Mouse (Mus musculus): ENCODE results near the gene Med18.
"Not testable (repeated sequence)": the region's sequence is repeated elsewhere in the genome, so short reads cannot be mapped to it uniquely, and the experiment has no call there.

The Med18 gene

GRCm38 (mm10) chr4:132482956-132483608 lies 19.4 kb upstream of the Med18 start:
- DNase-seq (ENCODE audit: extremely low read depth, low read depth) = no peak

DNA sequence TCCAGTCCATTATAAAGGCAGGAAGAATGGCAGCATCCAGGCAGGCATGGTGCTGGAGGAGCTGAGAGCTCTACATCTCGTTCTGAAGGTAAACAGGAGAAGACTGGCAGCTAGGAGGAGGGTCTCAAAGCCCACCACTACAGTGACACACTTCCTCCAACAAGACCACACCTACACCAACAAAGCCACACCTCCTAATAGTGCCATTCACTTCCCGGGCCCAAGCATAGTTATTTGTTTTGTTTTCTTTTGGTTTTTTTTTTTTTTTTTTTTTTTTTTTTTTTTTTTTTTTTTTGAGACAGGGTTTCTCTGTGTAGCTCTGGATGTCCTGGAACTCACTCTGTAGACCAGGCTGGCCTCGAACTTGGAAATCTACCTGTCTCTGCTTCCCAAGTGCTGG lies 18.4 kb upstream of the Med18 start:
- DNase-seq (ENCODE audit: extremely low read depth, low read depth) = not testable (repeated sequence)

DNA sequence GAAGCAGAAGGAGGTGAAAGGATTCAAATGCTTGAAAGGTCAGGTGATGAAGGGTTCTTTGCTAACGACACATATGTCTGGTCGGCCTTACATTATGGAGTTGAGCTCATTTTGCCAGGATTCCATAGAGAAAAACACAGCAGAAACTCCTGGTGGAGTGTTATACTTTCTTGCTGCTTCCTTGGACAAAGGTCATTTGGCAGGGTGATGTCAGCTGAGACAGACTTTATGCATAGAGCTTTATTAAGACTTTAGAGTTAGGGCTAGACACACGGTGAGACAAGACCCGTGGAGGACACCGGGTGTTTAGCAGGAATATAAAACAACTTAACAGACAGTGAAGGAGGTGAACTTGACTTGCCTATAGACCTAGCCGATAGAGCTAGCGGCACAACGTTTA lies 14.1 kb upstream of the Med18 start:
- no peak for DNase-seq (ENCODE audit: extremely low read depth, low read depth)

- no peak for DNase-seq (ENCODE audit: extremely low read depth, low read depth)
Observed at GRCm38 (mm10) chr4:132475895-132476878, 12.5 kb upstream of the Med18 start.

- no peak for DNase-seq (ENCODE audit: extremely low read depth, low read depth)
Observed at GRCm38 (mm10) chr4:132474631-132475030, 10.9 kb upstream of the Med18 start.

- peak; percentile 21 for DNase-seq (ENCODE audit: extremely low read depth, low read depth)
Observed at GRCm38 (mm10) chr4:132473411-132473810, 9.7 kb upstream of the Med18 start.

- DNase-seq (ENCODE audit: extremely low read depth, low read depth) = no peak
Observed at GRCm38 (mm10) chr4:132469873-132470272, 6.2 kb upstream of the Med18 start.

GRCm38 (mm10) chr4:132464255-132464613 lies 513 bp upstream of the Med18 start:
- DNase-seq (ENCODE audit: extremely low read depth, low read depth) = peak; percentile 19

DNA sequence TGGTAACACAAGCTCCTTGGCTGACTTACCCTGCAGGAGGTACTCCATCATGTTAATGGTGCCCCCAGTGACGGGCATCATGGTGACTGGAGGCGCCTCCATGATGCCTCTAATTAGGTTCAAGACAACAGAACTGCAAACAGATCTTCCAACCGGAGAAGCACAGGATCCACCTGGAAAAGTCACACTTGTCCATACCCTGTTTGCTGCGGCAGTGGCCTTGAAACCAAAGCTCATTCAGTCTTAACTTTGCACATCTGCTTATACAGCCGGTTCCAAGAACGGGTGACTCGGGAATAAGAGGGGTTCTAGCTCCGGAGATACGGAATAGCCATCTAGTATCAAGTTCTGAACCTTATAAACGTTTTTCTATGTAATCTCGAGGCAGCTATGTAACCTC lies 885 bp downstream of the Med18 start:
- DNase-seq (ENCODE audit: extremely low read depth, low read depth) = no peak

- DNase-seq (ENCODE audit: extremely low read depth, low read depth) = no peak
Observed at GRCm38 (mm10) chr4:132460225-132460624, 3.5 kb downstream of the Med18 start.

DNA sequence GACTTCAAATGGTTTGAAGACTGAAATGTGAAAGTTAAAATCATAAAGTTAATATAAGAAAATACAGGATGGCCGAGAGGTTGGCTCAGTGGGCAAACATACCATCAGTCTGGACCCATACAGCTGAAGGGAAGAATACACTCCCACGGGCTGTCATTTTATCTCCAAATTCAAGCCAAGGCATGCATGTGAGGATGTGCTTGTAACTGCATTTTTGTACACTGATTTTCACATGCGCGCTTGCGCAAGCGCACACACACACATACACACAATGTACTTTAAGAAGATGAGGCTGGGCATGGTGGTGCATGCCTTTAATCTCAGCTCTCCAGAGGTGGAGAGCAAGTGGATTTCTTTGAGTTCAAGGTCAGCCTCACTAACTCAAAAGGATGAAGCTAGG lies 8.2 kb downstream of the Med18 start:
- DNase-seq (ENCODE audit: extremely low read depth, low read depth) = no peak

- no peak for DNase-seq (ENCODE audit: extremely low read depth, low read depth)
Observed at GRCm38 (mm10) chr4:132455146-132455545, 8.6 kb downstream of the Med18 start.

DNA sequence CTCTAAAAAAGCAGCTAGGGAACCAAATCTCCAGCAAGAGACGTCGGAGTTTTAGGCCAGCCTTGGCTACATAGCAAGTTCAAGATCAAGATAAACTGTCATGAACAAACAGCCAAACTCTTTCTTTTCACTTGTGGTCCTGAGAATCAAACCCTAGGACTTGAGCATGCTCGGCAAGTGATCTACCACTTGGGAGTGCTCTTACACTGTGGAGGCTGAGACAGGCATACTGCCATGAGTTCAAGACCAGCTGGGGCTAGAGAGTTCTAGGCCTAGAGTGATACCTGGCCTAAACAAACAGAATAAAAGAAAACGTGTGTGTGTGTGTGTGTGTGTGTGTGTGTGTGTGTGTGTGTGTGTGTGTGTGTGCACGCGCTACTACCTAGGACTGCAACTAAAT lies 9.5 kb downstream of the Med18 start:
- no peak for DNase-seq (ENCODE audit: extremely low read depth, low read depth)

GRCm38 (mm10) chr4:132449778-132450177 lies 13.9 kb downstream of the Med18 start:
- no peak for DNase-seq (ENCODE audit: extremely low read depth, low read depth)

DNA sequence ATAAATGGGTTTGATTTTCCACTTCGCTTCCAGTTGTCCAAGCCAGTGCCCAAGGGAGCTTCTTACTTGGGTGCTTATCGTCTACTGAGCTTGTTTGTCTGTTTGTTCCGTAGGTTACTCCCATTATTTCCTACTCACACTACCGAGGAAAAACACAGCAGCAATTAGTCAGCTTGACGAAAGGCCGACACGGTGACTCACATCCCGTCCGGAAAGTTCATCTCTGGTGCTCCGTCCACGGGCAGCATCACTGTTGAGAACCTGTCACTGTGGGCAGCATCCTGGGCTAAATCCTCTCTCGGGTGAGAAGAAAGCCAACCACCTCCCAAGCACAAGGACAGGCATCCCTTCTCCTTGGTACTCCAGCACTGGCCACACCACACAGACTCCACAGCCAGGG lies 17.6 kb downstream of the Med18 start:
- DNase-seq (ENCODE audit: extremely low read depth, low read depth) = no peak

GRCm38 (mm10) chr4:132444516-132444915 lies 19.2 kb downstream of the Med18 start:
- DNase-seq (ENCODE audit: extremely low read depth, low read depth) = no peak

DNA sequence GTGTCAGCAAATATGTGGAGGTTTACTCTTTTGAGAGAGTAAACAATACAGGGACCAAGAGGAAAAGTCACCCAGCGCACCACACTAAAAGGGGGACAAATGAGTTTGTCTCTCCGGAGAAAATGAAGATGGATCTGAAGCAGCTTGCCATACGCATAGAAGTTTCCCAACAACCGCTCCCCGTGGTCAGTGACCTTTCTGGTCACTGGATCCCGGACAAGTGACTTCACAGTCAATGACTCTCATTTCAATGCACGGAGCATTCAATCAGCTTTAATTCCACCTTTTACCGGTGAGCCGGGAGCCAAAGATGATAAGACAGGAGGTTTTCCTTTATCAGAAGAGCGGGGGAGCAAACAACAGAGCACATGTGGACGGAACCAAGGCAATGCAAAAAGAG lies 25.9 kb downstream of the Med18 start:
- no peak for DNase-seq (ENCODE audit: extremely low read depth, low read depth)

- DNase-seq (ENCODE audit: extremely low read depth, low read depth) = no peak
Observed at GRCm38 (mm10) chr4:132432717-132433372, 30.9 kb downstream of the Med18 start.

GRCm38 (mm10) chr4:132428022-132428542 lies 35.6 kb downstream of the Med18 start:
- DNase-seq (ENCODE audit: extremely low read depth, low read depth) = peak; percentile 98

GRCm38 (mm10) chr4:132427493-132427892 lies 36.2 kb downstream of the Med18 start:
- DNase-seq (ENCODE audit: extremely low read depth, low read depth) = no peak

GRCm38 (mm10) chr4:132426021-132426420 lies 37.7 kb downstream of the Med18 start:
- DNase-seq (ENCODE audit: extremely low read depth, low read depth) = peak; percentile 82

DNA sequence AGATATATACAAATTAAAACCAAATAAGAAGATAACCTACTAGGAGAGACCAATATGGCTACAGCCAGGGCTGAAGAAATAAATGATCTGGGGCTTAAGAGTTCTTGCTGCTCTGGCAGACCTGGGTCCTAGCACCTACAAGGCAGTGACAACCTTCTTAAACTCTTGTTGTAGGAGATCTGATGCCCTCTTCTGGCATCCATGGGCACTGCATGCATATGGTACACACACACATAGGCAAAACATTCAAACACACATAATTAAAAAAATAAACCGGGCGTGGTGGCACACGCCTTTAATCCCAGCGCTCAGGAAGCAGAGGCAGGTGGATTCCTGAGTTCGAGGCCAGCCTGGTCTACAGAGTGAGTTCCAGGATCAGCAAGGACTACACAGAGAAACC lies 39.0 kb downstream of the Med18 start:
- DNase-seq (ENCODE audit: extremely low read depth, low read depth) = peak; percentile 47
